Mouse (Mus musculus) spleen, adult 12 weeks (tissue): ENCODE measurements around the gene Shroom1.
A peak's percentile ranks its signal among the peaks of the same experiment; 100 is the strongest.
"Not testable (repeated sequence)": the region's sequence is repeated elsewhere in the genome, so short reads cannot be mapped to it uniquely, and the experiment has no call there.

Source experiments
- DNase-seq: peaks from one replicate; pipeline ENCODE4 v3.0.0; 2022; ENCODE audit warnings: low spot score

Shroom1 gene

DNA sequence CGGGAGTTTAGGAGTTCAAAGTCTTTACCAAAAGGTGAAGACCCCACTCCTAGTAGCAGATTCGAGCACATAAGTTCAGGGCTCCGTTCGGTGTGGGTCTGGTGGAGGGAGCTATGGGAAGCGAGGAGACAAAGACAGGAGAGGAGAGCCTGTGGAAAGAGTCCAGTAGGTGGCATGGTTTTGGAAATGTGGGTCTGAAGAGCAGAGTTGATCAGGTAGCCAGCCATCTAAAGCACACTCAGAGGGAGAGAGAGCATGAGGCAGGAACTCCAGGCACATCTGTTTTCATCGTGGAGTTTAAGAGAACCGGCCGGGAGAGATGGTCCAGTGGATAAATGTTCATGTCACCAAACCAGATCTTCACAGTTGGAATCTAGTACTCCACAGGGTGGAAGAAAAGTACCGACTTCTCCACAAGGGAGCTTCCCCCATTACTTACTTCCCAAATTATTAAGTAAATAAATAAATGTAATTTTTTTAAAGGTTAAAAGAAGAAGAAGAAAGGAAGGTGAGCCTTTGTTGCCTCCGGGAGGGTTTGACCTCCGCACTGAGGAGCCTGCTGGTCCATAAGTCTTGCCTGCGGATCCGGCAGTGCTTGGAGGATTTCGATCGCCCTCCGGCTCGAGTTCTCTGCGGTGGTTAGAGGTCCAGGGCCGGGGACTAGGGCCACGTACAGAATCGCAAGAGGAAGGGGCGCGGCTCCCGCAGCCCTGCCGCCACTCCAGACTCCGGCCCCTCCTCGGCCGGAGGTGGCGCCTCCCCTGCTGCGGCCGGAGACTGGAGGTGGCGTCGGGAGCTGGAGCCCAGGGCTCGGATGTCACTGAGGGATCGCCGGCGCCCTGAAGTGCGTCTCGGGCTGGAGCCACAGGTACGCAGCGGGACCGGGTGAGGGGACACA lies at the start of gene Shroom1, which contains the start of gene Gm10447:
Gene Shroom1 (plus strand): TSS at position 732 of the 898 bp plus-strand sequence.
Gene Gm10447 (minus strand): TSS at position 637 of the 898 bp plus-strand sequence.
- DNase-seq: no peak

DNA sequence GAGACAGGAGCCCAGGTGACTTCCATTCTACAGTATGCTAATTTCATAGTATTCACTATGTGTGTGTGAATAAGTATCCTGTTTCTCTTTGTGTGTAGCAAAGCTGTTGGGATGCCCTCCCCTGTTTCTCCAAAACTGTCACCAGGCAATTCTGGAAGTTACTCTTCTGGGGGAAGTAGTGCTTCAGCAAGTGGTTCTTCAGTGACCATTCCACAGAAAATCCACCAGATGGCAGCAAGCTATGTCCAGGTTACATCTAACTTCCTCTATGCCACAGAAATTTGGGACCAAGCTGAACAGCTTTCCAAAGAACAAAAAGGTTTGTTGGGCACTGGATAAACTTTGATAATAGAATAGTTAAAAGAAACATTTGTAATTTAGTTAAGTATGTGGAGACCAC lies 45.3 kb upstream of the Shroom1 start:
- DNase-seq: no peak

DNA sequence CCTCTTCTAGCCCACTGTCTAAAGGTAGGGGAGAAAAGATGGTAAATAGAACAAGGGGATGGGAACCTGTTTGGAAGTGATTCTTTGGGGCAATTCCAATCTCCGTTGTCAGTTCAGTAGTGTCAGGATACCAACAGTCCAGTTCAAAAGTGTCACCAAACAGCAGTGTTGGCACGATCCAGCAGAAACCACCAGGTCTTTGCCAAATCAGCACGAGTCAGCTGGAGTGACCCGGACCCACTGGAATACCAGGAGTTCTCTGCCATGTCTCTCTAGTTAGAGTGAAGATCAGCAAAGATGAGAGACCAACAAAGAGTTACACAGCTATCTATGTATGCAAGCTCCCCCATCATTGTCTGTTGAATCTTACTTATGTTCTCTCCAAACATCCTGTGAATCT lies 43.1 kb upstream of the Shroom1 start:
- DNase-seq: no peak

DNA sequence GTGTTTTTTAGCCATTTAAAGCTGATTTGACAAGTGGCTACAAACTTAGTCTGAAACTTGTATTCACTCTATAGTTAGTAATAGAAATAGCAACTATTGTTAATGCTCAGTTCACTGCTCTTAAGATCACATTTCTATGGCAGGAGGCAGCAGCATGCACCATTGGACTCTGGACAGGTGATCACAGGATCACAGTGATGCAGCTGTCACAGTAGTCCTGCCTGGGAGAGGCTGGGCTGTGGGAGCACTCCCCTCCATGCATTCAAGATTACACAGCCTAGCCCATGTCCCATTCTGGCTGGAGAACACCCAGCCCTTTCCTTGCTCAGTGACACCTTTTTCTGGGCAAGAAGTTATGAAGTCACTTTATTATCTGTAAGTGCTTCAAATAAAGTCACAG lies 39.0 kb upstream of the Shroom1 start:
- DNase-seq: no peak

DNA sequence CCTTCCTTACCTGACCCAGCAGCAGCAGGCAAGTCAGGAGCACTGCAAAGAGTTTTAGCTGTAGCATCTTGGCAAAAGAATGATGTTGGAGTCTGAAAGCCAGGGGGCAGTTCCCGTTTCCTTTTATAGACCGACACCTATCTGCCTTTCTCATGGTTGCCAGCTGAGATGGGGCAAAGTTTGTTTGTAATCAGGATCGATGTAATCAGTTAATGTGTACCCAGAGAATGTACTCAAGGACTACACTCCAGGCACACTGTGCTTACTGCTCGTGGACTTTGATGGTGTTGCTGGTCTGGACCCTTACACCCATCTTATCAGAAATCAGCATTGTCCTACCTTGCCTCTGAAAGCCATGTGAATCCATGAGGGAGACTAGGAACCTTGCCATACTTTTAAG lies 34.0 kb upstream of the Shroom1 start, which contains the start of gene Leap2:
Gene Leap2 (minus strand): TSS at position 135 of the 400 bp plus-strand sequence.
- no peak for DNase-seq

DNA sequence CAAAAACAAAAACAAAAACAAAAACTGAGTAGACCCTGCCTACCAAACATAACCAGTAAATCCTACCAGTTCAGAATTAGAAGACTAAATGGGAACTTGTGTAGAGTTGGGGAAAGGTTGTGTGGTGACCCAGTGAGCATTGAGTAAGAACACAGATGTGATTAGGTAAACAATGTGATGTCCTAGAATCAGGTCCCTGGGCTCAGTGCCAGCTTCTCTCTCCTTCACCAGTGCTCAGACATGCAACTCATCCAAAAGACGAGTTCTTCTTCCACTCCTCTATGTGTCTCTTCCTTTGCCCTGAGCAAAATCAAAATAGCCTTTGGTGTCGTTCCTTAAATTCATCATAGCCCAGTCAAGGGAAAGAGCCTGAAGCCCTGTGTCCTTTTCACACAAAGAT lies 32.2 kb upstream of the Shroom1 start:
- DNase-seq: no peak

DNA sequence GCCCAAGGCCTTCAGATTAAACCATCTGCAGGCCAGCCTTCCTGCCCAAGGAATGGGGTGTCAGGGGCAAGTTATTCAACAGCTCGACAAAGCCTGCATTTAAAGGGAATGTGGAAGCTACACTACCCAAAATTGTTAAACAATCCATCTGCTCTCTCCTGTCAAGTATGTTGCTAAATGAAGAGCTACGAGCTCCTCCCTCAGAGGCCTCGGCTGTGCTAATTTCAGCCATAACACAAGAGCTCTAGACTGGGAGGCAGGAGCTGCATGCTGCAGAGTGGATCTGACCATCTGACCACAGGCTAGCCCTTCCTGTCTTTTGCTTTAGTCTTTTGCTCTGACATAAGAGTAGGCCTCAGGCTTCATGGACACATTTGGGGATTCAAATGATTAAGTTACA lies 31.8 kb upstream of the Shroom1 start:
- DNase-seq: no peak

DNA sequence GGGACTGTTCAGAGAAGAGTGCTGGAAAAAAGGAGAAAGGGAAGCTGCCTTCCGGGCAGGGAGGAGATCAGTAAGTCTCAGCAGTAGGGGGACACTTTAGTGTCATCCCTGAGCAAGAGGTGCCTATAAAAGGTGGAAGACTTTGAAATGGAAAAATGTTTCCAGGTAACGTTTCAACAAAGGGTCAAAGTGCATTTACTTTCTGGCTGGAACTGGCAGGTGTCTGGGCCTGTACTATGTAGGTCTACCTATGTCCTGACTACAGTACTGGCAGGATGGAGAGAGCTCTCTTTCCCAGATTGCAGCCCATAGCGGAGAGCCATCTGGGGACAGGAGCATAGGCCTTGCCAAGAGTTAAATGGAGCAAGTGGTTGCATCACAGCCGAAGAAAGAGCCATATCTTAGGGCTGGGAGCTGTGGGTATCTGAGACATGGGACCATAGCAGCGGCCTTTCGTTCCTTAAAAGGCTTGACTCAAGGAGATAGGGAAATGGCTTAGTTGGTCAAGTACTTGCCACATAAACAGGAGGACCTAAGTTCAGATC lies 31.2 kb upstream of the Shroom1 start:
- no peak for DNase-seq

DNA sequence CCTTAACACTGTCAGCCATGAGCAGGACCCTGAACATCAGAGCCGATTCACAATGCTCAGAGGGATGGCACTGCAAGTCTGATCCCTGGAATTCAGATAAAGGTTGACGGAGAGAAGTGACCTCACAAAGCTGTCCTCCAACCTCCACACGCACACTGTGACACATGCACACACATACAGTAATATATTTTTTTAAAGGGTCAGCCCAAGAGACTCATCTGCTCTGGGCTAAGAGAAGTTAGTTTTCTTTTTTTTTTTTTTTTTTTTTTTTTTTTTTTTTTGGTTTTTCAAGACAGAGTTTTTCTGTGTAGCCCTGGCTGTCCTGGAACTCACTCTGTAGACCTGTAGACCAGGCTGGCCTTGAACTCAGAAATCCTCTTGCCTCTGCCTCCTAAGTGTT lies 30.1 kb upstream of the Shroom1 start:
- not testable (repeated sequence) for DNase-seq

DNA sequence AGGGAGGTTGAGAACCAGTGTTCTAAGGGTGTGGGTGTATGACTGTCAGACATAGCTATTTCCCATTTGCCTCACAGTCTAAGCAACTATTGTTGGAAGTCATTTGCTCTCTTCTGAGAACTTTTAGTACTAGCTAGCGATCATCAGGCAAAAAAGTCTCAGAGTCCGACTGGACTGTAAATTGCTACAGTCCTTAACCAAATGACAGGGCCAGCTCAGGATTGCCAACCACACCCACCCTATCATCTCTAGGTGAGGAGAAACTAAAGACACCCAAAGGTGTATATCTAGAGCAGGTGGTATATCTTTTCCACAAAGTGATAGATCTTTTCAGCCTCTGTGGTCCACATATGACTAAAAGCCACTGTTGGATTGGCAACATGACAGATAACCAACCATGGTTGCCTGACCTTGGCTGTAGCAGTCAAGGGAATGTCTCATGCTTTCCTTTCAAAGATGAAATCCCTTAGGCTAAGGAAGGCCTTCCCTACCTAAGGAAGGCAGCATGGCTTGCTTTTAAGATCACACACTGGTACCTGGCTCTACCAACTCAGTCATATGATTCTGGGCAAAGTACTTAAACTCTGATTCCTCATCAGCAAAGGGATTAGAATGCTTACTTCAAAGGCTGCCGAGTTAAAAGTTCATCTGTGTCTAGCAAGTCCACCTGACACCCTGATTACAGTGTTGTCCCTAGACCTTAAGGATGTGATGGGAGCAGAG lies 28.9 kb upstream of the Shroom1 start:
- no peak for DNase-seq

DNA sequence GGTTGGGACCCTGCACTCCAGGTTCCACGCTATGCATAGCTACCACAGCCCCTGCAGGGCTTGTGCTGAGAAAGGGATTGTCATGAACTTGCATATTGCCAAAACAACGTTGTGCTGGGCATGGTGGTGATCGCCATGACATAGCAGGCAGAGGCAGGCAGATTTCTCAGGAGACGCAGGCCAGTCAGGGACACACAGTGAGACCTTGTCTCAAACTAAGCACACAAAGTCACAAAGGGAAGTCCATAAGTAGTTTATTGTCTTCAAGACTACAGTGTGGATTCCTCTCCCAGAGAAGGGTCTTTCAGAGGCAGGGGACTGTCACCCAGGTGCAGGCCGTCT lies 28.3 kb upstream of the Shroom1 start:
- no peak for DNase-seq

DNA sequence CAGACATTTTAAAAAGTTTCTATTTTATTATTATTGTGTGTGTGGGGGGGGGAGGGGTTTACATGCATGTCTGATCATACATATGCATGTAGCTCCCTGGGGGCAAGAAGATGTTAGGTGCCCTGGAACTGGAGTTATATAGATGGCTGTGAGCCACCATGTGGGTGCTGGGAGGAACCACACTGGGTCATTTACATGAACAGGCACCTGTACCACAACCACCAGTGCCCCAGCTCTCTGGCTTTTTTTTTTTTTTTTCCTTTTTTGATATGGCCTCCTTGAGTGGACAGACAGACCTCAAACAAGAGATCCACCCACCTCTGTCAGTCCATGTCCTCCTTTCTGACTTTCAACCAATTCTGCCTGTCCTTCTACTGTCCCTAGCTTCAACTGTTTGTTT lies 27.8 kb upstream of the Shroom1 start:
- no peak for DNase-seq

DNA sequence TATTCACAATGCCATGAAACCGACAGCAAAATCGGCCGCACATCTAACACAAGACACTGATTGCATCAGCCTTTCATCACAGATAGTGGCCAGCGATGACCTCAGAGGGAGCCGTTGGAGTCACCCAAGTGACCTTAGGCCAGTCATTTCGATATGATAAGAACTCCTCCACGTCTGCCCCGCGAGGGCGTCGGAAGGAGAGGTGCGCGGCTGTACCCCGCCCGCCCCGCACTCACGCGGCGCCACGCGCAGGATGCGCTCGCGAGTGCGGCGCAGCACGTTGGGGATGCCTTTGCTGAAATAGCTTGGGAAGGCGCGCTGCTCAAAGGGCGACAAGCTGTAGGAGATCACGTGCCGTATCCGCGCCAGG lies 26.7 kb upstream of the Shroom1 start:
- DNase-seq: no peak

DNA sequence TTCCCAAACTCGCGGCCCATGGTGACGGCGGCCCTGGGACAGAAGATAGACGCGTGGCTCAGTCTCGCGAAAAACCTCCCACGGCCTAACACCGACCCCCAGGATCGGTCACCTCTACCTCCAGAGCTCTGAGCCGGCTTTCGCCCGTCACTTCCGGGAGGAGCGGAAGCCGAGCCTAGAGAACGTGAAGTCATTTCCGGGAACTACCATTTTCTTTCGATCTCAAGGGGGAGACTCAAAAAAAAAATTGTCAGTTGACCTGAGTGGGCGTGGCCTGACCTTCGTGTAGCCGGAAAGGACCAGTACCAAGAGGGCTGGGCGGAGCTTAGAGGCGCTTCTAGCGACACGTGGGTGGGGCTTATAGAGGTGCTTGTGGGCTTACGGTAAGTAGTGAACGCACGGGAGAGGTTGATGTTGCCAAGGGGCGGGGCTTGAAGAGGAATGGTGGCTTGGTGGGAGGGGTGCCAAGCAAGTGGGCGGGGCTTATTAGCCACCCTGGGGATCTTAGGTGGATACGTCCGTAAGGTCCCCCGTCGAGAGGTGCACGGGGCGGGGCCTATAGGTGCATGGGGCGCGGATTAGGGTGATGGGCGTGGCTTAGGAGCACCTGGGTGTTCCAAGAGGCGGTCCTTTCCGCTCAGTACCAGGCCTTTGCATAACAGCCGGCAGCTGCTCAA lies 26.2 kb upstream of the Shroom1 start, which contains the start of the genes Uqcrq and Gdf9:
Gene Uqcrq (minus strand): TSS at position 162 of the 677 bp plus-strand sequence.
Gene Gdf9 (plus strand): TSS at position 354 of the 677 bp plus-strand sequence.
- DNase-seq: peak; percentile 96

DNA sequence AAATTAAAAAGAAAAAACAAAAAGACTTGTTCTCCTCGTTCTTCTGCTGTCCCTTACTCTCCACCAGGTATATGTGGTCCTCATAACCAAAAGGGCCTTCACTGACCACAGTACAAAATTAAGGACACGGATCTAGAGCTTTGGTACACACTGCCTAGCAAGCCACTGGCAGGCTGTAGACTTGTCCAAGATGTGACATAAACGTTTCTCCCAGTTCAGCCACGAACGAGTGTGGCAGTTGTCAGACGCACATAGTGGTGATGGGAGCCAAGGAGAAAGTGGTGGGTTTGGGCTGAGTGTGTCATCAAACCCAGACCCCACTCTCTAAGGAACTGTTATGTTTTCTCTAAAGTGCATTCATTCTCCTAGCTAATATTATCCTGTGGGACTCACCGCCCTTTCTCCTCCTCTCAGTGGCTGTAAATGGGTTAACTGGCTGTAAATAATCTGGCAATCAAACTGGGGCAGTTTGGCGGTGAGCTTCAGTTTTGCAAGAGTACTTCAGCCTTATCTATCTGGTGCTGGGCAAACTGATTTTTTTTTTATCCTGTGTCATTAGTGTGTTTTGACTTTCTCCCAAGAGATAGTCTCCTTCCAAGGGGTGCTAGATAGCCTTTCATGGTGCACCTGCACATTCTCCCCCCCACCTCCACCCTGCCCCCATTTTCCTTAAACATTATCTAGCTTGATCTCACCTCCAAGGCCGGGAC lies 25.5 kb upstream of the Shroom1 start:
- DNase-seq: no peak

DNA sequence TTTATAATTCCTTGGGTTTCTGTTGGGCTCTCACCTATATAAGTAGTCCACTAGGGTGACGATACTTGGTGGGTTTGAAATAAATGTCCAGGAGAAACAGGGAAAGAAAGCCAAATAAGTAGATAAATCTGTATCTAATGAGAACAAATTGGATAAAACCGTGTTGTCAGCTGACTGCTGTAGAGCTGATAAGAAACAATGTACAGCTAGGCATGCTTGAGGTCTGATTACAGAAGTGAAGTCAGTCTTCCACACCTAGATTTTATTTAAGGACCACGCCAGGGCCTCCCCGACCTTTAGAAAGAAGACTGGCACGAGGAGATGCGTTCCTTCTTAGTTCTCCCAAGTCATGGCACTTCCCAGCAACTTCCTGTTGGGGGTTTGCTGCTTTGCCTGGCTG lies 23.9 kb upstream of the Shroom1 start:
- DNase-seq: no peak

DNA sequence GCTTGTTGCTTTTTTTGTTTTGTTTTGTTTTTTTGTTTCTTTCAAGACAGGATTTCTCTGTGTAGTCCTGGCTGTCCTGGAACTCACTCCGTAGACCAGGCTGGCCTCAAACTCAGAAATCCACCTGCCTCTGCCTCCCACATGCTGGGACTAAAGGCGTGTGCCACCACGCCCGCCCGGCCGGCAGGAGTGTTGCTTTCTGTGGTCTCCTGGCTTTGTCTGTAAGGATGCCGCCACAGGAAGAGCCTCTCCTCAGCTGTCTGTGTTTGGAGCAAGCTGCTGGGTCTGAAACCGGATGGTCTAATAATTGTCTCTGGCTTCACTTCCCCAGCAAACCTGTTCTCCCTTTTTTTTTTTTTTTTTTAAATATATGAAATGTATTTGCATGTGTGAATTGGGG lies 21.5 kb upstream of the Shroom1 start:
- no peak for DNase-seq

DNA sequence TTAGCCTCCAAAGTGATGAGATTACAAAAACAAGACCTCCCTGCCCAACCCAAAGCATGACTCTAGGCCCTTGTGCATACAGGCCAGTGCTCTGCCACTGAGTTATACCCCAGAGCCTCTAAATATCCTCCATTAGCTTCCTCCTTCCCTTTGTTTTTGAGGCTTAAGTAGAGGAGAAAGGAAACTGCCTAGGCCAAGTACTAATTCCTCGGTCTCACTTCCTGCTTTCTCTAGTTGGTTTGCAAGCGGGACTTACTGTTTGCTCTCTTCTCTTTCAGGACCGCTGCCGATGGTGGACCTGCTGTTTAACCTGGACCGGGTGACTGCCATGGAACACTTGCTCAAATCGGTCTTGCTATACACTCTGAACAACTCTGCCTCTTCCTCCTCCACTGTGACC lies 20.7 kb upstream of the Shroom1 start:
- no peak for DNase-seq

DNA sequence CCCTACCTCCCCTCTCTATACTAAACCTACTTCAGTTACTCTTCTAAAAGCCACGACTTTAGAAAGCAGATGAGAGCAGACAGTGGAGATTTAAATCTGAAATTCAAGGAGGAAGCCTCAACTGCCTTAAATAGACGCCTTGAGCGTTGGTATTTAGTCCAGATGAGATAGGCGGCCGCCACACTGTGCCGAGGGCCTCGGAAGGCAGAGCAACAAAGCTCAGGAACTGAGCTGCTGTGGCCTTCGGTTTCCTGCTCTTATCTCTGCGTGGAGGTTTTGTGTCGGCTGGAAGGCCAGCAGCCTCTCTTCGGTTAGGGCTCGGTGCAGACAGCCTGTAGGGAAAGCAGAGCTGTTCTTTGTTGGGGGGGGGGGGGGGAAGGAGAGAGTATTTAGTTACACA lies 15.1 kb upstream of the Shroom1 start:
- no peak for DNase-seq

DNA sequence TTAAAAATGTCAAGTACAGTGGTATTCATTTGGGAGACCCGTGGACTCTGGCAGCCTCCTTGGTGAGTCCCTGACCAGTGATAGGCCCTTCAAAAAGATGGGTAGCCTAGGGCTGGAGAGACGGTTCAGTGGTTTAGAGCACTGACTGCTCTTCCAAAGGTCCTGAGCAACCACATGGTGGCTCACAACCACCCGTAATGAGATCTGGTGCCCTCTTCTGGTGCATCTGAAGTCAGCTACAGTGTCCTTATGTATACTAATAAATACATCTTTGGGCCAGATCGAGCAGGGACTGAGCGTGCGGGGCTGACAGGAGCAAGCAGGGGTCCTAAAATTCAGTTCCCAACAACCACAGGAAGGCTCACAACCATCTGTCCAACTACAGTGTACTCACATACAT lies 13.1 kb upstream of the Shroom1 start:
- DNase-seq: no peak

DNA sequence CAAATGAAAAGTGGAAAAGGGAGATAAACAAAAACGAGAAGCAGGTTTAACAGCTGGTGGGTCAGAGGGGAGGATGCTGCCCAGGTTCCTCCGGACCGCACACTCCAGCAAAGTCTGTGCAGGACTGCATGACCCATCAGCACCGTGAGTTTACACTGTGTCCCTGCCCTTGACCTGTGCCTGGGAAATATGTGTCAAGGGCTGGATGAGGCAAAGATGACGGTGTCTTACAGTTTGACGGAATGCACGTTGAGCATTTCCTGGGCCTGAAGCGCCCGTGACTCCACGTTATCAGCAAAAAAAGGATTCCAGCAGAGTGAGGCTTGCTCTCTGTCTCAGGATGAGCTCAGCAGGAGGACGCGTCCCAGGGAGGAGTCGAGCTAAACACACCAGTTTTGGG lies 11.4 kb upstream of the Shroom1 start:
- no peak for DNase-seq

DNA sequence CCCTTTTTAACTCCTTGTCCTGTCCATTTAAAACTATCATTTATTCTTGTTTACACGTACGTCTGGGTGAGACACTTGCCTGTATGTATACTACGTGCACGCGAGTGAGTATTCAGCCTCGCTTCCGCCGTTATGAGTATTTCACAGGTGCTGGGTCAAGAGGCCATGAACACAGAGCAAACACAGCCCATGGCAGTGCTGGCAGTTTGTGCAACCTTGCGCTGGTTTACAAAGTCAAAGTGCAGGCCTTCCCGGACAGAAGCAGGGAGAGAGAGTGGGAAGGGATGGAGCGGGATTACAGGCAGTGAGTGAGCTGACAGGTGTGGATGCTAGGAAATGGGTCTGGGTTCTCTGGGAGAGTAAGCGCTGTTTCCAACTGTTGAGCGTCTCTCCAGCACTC lies 10.8 kb upstream of the Shroom1 start:
- no peak for DNase-seq
